14 mouse cellular contexts compared by ENCODE assay signal in the genomic region with DNA sequence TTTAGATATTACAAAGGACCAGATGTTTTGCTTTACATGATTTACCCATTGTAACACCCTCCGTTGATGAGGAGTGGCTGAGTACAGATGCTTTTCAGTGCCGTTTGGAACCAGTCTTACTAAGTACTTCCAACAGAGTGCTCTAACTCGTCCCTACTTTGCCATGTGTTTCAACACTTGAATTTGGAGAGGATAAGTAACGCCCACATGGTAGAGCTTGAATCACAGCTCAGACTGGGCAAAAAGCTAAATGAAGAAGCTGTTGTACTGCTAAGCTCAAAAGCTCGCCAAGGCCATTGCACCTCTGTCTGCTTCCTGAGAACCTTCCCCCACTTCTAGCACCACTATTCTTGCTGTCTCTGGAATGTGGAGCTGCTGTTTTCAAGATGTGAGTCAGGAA.
DNase-seq lines count a peak whose midpoint lies in the region; ATAC-seq and TF ChIP-seq lines count a peak whose summit lies in the region.
"Had no signal": no experiment of that assay in that cellular context is flagged by ENCODE, and none has a peak within 500 bp of the region (broad histone marks: within the 10 kb centered on the region; RNA-seq: fewer than 3 reads in every experiment).

No protein-coding gene starts in this region.

- no peak overlapping the region for H3K9ac ChIP-seq in forebrain, embryonic 16.5 days (replicated peaks; ENCODE audit: low read depth, low read length)
- no peak overlapping the region for H3K9ac ChIP-seq in forebrain, embryonic 13.5 days
- H3K9ac ChIP-seq in lung, postnatal 0 days (replicated peaks; ENCODE audit: low read depth) = no peak overlapping the region
- H3K9ac ChIP-seq: embryonic facial prominence, embryonic 15.5 days; liver, embryonic 14.5 days had no signal

- H3K4me1 ChIP-seq in forebrain, embryonic 16.5 days (replicated peaks; ENCODE audit: control insufficient read depth, insufficient read depth, low read length) = no peaks in the 10 kb centered on the region
- H3K4me1 ChIP-seq in forebrain, embryonic 13.5 days = no peaks in the 10 kb centered on the region
- no peaks in the 10 kb centered on the region for H3K4me1 ChIP-seq in lung, postnatal 0 days (ENCODE audit: insufficient read depth, low read depth, low read length)
- H3K4me1 ChIP-seq: limb, embryonic 10.5 days had no signal

- 0 out of 2 replicates have a peak, but pooled peaks have one; percentile 38 for ATAC-seq in forebrain, embryonic 16.5 days
- ATAC-seq in forebrain, embryonic 13.5 days = no peak
- peak; percentile 54 for ATAC-seq in lung, postnatal 0 days

- no peak overlapping the region for H3K4me2 ChIP-seq in forebrain, embryonic 16.5 days (ENCODE audit: low read length)
- H3K4me2 ChIP-seq in forebrain, embryonic 13.5 days = no peak overlapping the region
- H3K4me2 ChIP-seq in lung, postnatal 0 days (replicated peaks; ENCODE audit: low read depth, low read length) = no peak overlapping the region
- H3K4me2 ChIP-seq: embryonic facial prominence, embryonic 15.5 days had no signal

- TF ChIP-seq CTCF in lung, postnatal 0 days (IDR thresholded peaks at IDR 0.05) = no peak

- H3K9me3 ChIP-seq in forebrain, embryonic 16.5 days (ENCODE audit: control insufficient read depth, low read length) = peaks cover 4% of the 10 kb centered on the region; the same call in 1 of the 2 replicates
- peaks cover 5% of the 10 kb centered on the region; the same call in 1 of the 2 replicates for H3K9me3 ChIP-seq in forebrain, embryonic 13.5 days (replicated peaks)
- H3K9me3 ChIP-seq in lung, postnatal 0 days (ENCODE audit: low read length) = peaks cover 4% of the 10 kb centered on the region; the same call in 1 of the 2 replicates
- H3K9me3 ChIP-seq: embryonic facial prominence, embryonic 15.5 days; limb, embryonic 10.5 days had no signal

- H3K27me3 ChIP-seq in forebrain, embryonic 16.5 days (replicated peaks; ENCODE audit: control insufficient read depth, insufficient read depth, low read length) = no peaks in the 10 kb centered on the region
- H3K27me3 ChIP-seq in forebrain, embryonic 13.5 days = no peaks in the 10 kb centered on the region
- no peaks in the 10 kb centered on the region for H3K27me3 ChIP-seq in lung, postnatal 0 days (replicated peaks; ENCODE audit: insufficient read depth, low read length)
- H3K27me3 ChIP-seq: embryonic facial prominence, embryonic 15.5 days had no signal

- H3K36me3 ChIP-seq in forebrain, embryonic 16.5 days (ENCODE audit: control insufficient read depth, insufficient read depth) = no peaks in the 10 kb centered on the region
- H3K36me3 ChIP-seq in forebrain, embryonic 13.5 days (ENCODE audit: poor library complexity, severe bottlenecking) = no peaks in the 10 kb centered on the region
- no peaks in the 10 kb centered on the region for H3K36me3 ChIP-seq in lung, postnatal 0 days (ENCODE audit: insufficient read depth, low read length)
- H3K36me3 ChIP-seq: embryonic facial prominence, embryonic 15.5 days; limb, embryonic 10.5 days had no signal

- DNase-seq in layer of hippocampus, adult 11-12 months (ENCODE audit: low spot score) = peak; percentile 6
- DNase-seq in layer of hippocampus, postnatal 25 days (ENCODE audit: extremely low spot score in 1 of 2, low spot score in 1 of 2) = no peak
- peak; percentile 79 for DNase-seq in brain, adult 2 months (ENCODE audit: low read depth, low spot score)
- DNase-seq in lung, postnatal 0 days (ENCODE audit: low spot score) = peak; percentile 66
- no peak for DNase-seq in embryo, embryonic 10.5 days (ENCODE audit: low spot score)
- DNase-seq in spleen, postnatal 36 days (ENCODE audit: low spot score in 2 of 2) = no peak
- DNase-seq: adrenal gland, postnatal 10 days had no signal

- no peak for TF ChIP-seq EP300 in lung, postnatal 0 days (IDR thresholded peaks at IDR 0.05)

- no peak overlapping the region for H3K27ac ChIP-seq in forebrain, embryonic 16.5 days (ENCODE audit: low read length)
- H3K27ac ChIP-seq in forebrain, embryonic 13.5 days = no peak overlapping the region
- H3K27ac ChIP-seq in lung, postnatal 0 days (ENCODE audit: low read length) = no peak overlapping the region
- H3K27ac ChIP-seq: embryonic facial prominence, embryonic 15.5 days; kidney, postnatal 0 days; limb, embryonic 10.5 days; liver, embryonic 14.5 days; stomach, postnatal 0 days had no signal

- no peak overlapping the region for H3K4me3 ChIP-seq in forebrain, embryonic 16.5 days (replicated peaks; ENCODE audit: low read length)
- H3K4me3 ChIP-seq in forebrain, embryonic 13.5 days = no peak overlapping the region
- no peak overlapping the region for H3K4me3 ChIP-seq in lung, postnatal 0 days (ENCODE audit: low read depth, low read length)
- H3K4me3 ChIP-seq: embryonic facial prominence, embryonic 15.5 days; limb, embryonic 10.5 days had no signal

- 70% methylated on average over 5 of the region's 5 CpGs for WGBS in forebrain, embryonic 16.5 days
- 86% methylated on average over 5 of the region's 5 CpGs for WGBS in forebrain, embryonic 13.5 days
- 50% methylated on average over 5 of the region's 5 CpGs for WGBS in lung, postnatal 0 days

Comparison
In these comparisons a context has a peak if more than half of its experiments do, and no peak if none do; other contexts are left out.
1. DNase-seq: peak in layer of hippocampus, adult 11-12 months (single experiment), brain, adult 2 months (single experiment) and lung, postnatal 0 days (single experiment); none in layer of hippocampus, postnatal 25 days (0 of 2), embryo, embryonic 10.5 days (single experiment) and spleen, postnatal 36 days (0 of 2).